Mouse (Mus musculus): ENCODE results near the gene Coil. TPM values are rescaled to one million over a fixed set of nuclear protein-coding genes. Genes with fewer than 3 reads are reported as not detected.
"Not testable (repeated sequence)": the region's sequence is repeated elsewhere in the genome, so short reads cannot be mapped to it uniquely, and the experiment has no call there.

Gene Coil
- polyA plus RNA-seq, 1 experiment = 18.8 TPM

DNA sequence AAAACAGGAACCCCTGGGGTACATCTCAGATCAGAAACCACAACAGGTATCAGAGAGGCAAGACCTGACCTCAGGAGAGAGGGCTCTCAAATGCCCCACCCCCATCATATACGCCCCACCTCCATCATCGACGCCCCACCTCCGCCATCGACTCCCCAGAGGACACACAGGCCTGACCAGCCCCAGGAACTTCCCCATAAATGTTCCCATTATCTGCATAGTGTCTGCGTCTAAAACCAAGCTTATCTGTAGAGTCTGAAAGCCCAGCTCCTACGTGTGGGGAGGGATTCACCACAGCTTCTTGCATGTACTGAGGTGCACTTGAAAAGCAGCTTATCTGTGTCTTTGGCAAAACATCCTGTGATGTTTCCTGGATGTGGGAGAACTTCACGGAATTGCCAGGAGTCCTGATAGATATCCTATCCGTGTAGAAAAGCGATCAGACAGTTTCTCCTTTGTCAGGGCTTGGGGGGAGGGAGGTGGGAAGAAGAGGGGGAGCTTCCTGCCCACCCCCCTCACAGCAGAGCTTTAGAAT lies 58.9 kb downstream of the Coil start:
- no peak overlapping the region for H3K4me3 ChIP-seq (ENCODE audit: insufficient read depth, low read length)
- TF ChIP-seq POLR2A (IDR thresholded peaks at IDR 0.05; ENCODE audit: extremely low read depth, insufficient read depth, low read length) (no peak), CTCF (IDR thresholded peaks at IDR 0.05; ENCODE audit: extremely low read depth, insufficient read depth, low read length) (no peak)
- H3K27ac ChIP-seq (ENCODE audit: insufficient read depth, low read length) = no peak overlapping the region
- no peaks in the 10 kb centered on the region for H3K4me1 ChIP-seq (ENCODE audit: control insufficient read depth, insufficient read depth, low read length)

DNA sequence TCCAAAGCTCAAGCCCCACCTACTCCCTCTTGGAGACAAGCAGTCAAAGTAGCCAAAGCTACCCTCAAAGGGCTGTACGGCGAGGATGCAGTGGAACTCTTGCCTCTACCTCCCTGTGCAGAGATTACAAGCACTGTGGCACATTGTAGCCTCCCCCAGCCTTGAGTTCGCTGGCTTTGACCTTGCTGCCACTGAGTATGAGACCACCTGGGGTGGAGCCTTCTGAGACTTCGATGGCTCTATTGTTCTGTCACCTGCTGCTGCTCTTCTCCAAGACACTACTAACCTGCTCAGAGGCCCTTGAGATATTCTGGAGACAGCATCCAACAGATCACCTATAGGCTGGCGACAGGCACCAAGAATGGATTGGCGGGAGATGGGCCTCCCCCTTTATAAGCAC lies 60.5 kb downstream of the Coil start:
- Histone ChIP-seq H3K27ac (ENCODE audit: insufficient read depth, low read length) (no peak overlapping the region), H3K4me3 (ENCODE audit: insufficient read depth, low read length) (no peak overlapping the region), H3K4me1 (ENCODE audit: control insufficient read depth, insufficient read depth, low read length) (no peaks in the 10 kb centered on the region)
- TF ChIP-seq POLR2A (IDR thresholded peaks at IDR 0.05; ENCODE audit: extremely low read depth, insufficient read depth, low read length) = no peak
- no peak for TF ChIP-seq CTCF (IDR thresholded peaks at IDR 0.05; ENCODE audit: extremely low read depth, insufficient read depth, low read length)

DNA sequence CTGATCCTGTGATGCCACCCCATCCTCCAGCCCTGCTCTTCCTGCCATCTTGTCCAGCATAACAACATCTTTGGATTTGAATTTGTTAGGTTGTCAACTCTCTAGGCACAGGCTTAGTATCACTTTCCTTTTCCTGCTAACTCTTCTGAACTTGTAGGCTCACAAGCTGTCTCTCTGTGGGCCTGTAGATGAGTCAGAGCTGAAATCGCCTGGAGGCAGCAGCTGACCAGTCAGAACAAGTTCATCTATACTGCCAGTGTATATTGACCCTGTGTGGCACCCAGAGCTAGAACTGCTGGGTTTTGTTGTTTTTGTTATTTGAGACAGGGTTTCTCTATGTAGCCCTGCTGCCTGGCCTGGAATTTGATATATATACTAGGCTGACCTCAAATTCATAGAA lies 61.1 kb downstream of the Coil start:
- no peak for TF ChIP-seq POLR2A (IDR thresholded peaks at IDR 0.05; ENCODE audit: extremely low read depth, insufficient read depth, low read length)
- TF ChIP-seq CTCF (IDR thresholded peaks at IDR 0.05; ENCODE audit: extremely low read depth, insufficient read depth, low read length) = no peak
- Histone ChIP-seq H3K27ac (ENCODE audit: insufficient read depth, low read length) (no peak overlapping the region), H3K4me1 (ENCODE audit: control insufficient read depth, insufficient read depth, low read length) (no peaks in the 10 kb centered on the region), H3K4me3 (ENCODE audit: insufficient read depth, low read length) (no peak overlapping the region)

DNA sequence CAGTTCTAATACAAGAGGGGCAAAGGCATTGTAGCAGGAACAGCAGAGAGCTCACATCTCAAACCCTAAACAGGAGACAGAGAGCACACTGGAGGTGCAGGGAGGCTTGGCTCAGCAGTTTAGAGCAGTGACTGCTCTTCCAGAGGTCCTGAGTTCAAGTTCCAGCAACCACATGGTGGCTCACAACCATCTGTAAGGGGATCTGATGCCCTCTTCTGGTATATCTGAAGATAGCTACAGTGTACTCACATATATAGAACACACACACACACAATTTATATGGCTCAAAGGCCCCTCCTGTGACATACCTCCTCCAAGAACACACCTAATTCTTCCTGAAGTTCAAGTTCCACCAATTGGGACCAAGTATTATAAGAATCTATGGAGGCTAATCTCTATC lies 64.5 kb downstream of the Coil start:
- peaks cover 3% of the 10 kb centered on the region; the same call in 1 of the 2 replicates for H3K4me1 ChIP-seq (ENCODE audit: control insufficient read depth, insufficient read depth, low read length)
- H3K27ac ChIP-seq (ENCODE audit: insufficient read depth, low read length) = no peak overlapping the region
- TF ChIP-seq CTCF (IDR thresholded peaks at IDR 0.05; ENCODE audit: extremely low read depth, insufficient read depth, low read length) (no peak), POLR2A (IDR thresholded peaks at IDR 0.05; ENCODE audit: extremely low read depth, insufficient read depth, low read length) (no peak)
- no peak overlapping the region for H3K4me3 ChIP-seq (ENCODE audit: insufficient read depth, low read length)

DNA sequence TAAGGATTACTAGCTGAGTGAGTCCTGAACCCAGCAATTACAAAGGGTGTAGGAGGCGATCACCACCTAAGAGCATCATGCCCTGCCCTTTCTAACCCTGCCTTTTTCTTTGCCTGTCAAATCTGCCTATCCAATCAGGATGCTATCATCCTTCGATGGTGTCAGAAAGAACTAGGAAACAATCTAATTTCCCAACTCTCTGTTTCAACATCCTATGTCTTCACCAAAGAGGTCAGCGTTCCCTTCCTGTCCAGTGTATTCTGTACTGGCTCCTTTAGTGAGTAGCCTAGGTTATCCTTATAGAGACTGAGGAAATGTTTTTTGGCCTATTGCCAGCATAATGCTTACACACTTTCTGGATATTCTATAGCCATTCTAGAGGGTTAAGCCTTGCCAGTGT lies 65.5 kb downstream of the Coil start:
- H3K4me3 ChIP-seq (ENCODE audit: insufficient read depth, low read length) = no peak overlapping the region
- TF ChIP-seq CTCF (IDR thresholded peaks at IDR 0.05; ENCODE audit: extremely low read depth, insufficient read depth, low read length) (no peak), POLR2A (IDR thresholded peaks at IDR 0.05; ENCODE audit: extremely low read depth, insufficient read depth, low read length) (no peak)
- no peak overlapping the region for H3K27ac ChIP-seq (ENCODE audit: insufficient read depth, low read length)
- H3K4me1 ChIP-seq (ENCODE audit: control insufficient read depth, insufficient read depth, low read length) = peaks cover 3% of the 10 kb centered on the region; the same call in 1 of the 2 replicates

DNA sequence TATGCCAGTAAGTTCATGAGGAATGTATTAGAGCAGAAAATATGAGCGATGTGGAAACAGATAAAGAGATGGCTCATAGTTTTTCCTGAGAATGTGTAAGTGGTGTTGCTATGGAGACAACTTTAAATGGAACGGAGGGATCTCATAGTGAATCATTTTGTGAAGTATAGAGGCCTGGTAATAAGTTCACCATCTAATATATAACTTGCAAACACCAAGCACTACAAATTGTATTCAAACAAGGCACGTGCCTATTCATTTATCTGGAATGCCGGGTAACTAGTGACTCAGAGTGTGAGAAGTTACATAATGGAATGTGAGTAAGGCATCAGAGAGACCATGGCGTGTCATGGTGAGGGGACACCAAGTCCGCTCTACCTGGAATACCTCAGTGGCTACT lies 68.4 kb downstream of the Coil start:
- H3K4me1 ChIP-seq (ENCODE audit: control insufficient read depth, insufficient read depth, low read length) = peaks cover 3% of the 10 kb centered on the region; the same call in 1 of the 2 replicates
- TF ChIP-seq POLR2A (IDR thresholded peaks at IDR 0.05; ENCODE audit: extremely low read depth, insufficient read depth, low read length) (no peak), CTCF (IDR thresholded peaks at IDR 0.05; ENCODE audit: extremely low read depth, insufficient read depth, low read length) (no peak)
- no peak overlapping the region for H3K4me3 ChIP-seq (ENCODE audit: insufficient read depth, low read length)
- no peak overlapping the region for H3K27ac ChIP-seq (ENCODE audit: insufficient read depth, low read length)

DNA sequence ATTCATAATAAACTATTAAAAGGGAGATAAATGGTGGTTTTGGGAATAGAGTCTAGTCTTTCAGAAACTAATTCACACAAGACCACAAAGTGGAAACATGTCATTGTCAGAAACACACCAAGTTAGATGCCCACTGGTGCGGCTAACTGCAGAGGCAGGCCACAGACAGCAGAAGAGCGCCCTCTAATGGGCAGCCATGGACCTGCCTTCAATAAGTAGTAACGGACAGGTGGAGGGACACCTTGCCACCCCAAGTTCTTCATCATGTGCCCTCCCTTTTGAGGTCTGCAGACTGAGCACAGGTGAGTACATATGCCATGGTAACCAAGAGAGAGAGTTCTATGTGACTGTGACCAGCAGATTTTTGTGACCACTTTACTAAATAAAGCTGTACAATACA lies 69.3 kb downstream of the Coil start:
- Histone ChIP-seq H3K27ac (ENCODE audit: insufficient read depth, low read length) (no peak overlapping the region), H3K4me1 (ENCODE audit: control insufficient read depth, insufficient read depth, low read length) (peaks cover 3% of the 10 kb centered on the region; the same call in 1 of the 2 replicates), H3K4me3 (ENCODE audit: insufficient read depth, low read length) (no peak overlapping the region)
- TF ChIP-seq POLR2A (IDR thresholded peaks at IDR 0.05; ENCODE audit: extremely low read depth, insufficient read depth, low read length) = no peak
- TF ChIP-seq CTCF (IDR thresholded peaks at IDR 0.05; ENCODE audit: extremely low read depth, insufficient read depth, low read length) = peak; percentile 80

DNA sequence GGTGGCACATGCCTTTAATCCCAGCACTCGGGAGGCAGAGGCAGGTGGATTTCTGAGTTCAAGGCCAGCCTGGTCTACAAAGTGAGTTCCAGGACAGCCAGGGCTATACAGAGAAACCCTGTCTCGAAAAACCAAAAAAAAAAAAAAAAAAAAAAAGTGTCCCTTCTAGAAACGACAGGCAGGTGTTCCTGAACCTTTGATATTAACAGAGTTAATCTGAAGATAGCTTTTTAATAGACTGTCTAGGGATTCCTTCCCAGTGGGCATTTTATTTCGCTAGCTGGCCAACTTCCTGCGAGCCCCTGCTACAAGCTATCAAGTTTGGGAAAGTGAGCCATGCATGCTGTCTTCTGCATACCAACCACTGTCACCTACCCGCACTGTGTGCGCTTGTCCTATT lies 71.0 kb downstream of the Coil start:
- H3K27ac ChIP-seq (ENCODE audit: insufficient read depth, low read length); H3K4me3 ChIP-seq (ENCODE audit: insufficient read depth, low read length); H3K4me1 ChIP-seq (ENCODE audit: control insufficient read depth, insufficient read depth, low read length): not testable (repeated sequence)

Other genes with a start within 250 kb of the Coil start
- 39.6 and 42.3 TPM in 2 replicates for gene Akap1, start 105.7 kb upstream of the Coil start, polyA plus RNA-seq (2012; rRNA removed)
- gene Scpep1, start 14.8 kb upstream of the Coil start, polyA plus RNA-seq (2012; rRNA removed) = 16.1 and 16.8 TPM in 2 replicates
- gene Elobl, start 3.3 kb upstream of the Coil start, polyA plus RNA-seq (2012; rRNA removed) = not detected in 2 replicates
- 3.2 and 3.7 TPM in 2 replicates for gene Trim25, start 29.1 kb downstream of the Coil start, polyA plus RNA-seq (2012; rRNA removed)
- 35.3 and 36.2 TPM in 2 replicates for gene Dgke, start 96.6 kb downstream of the Coil start, polyA plus RNA-seq (2012; rRNA removed)
- gene Gm525, start 103.6 kb downstream of the Coil start, polyA plus RNA-seq (2012; rRNA removed) = 0.23 and 0.45 TPM in 2 replicates

Measured in cortical plate, adult 2 months (tissue).